Mouse (Mus musculus): ENCODE results near the gene Ube2m. TPM values are rescaled to one million over a fixed set of nuclear protein-coding genes. Genes with fewer than 3 reads are reported as not detected.

Gene Ube2m
- polyA plus RNA-seq, 1 experiment from 2014 or later = 64.5 TPM

DNA sequence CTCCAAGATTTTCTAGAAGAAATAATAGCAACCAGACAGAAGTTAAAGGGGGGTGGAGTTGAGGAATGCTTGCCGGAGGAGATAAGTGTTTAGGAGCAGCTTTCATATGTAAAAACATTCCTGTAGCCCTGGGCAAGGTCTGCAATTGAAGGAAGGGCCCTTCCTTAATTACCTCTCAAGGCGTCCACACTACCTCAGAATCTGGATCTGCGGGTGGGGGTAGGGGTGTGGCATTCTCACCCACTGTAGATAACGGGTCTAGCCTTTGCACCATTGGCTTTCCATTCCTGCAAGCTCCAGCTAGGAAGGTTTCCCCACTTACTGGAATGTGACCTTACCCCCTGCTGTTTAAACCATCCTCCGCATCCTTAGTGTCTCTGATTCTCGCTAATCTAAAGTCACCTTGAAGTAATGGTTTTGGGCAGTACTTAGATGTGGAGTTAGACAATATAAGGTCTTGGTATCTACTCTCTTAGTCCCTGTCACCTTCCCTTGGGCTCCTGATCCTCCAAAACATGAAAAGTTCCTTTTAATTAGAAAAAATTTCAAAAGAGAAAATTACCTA lies 23.7 kb downstream of the Ube2m start:
- H3K4me2 ChIP-seq = no peak overlapping the region
- no peak overlapping the region for H3K4me3 ChIP-seq (replicated peaks)
- WGBS (ENCODE audit: insufficient replicate concordance) = 40% methylated on average over 6 of the region's 6 CpGs
- no peaks in the 10 kb centered on the region for H3K27me3 ChIP-seq
- H3K9me3 ChIP-seq (replicated peaks) = no peaks in the 10 kb centered on the region
- no peaks in the 10 kb centered on the region for H3K36me3 ChIP-seq (replicated peaks)
- H3K4me1 ChIP-seq (replicated peaks) = peaks cover 45% of the 10 kb centered on the region
- no peak for ATAC-seq (ENCODE audit: insufficient read depth)
- no peak overlapping the region for H3K9ac ChIP-seq
- no peak overlapping the region for H3K27ac ChIP-seq (replicated peaks)

DNA sequence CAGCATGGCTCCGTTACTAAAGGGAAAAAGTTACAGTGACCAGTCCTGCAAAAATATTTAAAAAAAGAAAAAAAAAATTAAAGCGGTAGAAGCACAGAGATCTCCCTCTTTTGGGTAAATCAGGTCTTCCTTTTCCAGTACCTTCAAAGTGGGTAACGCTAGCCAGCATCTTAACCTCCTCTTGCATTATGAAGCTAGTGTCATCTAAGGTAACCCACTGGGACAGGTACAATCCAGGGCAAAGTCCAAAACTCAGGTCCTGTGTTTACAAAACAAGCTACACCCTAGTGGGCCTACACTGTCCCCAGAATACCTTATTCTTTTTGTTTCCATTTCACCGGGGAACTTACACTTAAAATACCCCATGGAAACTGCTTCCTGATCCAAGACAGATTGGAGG lies 24.4 kb downstream of the Ube2m start:
- Histone ChIP-seq H3K27me3 (no peaks in the 10 kb centered on the region), H3K4me1 (replicated peaks) (peaks cover 49% of the 10 kb centered on the region), H3K27ac (replicated peaks) (no peak overlapping the region), H3K9me3 (replicated peaks) (no peaks in the 10 kb centered on the region), H3K4me3 (replicated peaks) (no peak overlapping the region), H3K4me2 (no peak overlapping the region), H3K9ac (no peak overlapping the region), H3K36me3 (replicated peaks) (no peaks in the 10 kb centered on the region)
- no peak for ATAC-seq (ENCODE audit: insufficient read depth)
- 63% methylated on average over 4 of the region's 4 CpGs for WGBS (ENCODE audit: insufficient replicate concordance)

GRCm38 (mm10) chr7:13010005-13010908 lies 27.8 kb downstream of the Ube2m start, which contains the start of gene Zbtb45:
TSS of gene Zbtb45 (minus strand) at chr7:13010034.
- 15% methylated on average over 26 of the region's 26 CpGs for WGBS (ENCODE audit: insufficient replicate concordance)

DNA sequence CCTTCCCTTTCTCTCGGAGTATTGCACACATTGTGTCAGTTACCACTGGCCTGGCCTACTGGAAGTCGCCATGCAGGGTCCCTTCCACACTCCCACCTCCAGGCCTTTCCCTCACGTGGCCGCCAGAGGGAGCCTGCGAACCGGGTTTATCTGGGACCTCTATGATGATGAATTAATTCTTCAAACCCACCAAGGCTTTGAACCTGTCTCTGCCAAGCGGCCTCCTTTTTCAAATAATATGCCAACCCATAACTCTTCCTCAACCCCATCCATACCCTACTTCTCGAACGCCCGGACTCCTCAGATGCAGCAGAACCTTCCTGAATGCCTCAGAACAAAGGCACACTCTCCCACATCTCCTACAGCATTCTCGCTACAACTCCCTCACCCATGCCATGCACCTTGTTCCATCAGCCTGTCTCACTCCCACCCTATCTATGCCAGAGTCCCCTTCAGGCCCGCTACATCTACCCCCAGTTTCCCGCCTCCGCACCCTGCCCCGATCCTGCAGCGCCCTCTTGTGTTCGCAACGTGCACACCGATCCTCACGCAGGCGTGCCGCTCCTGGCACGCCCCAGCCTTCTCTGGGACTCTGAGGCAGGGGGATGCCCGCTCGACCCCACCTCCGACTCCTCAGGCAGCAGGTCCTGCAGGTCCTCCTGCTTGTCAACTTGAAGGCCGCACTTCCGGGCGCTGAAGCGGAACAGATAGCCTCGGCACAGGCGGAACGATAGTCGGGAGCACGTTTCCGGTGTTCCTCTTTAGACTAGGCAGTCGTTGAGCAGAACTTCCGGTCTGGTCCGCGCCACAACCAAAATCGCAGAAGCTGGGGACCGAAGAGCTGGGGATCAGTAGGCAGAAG lies 28.7 kb downstream of the Ube2m start:
- peak overlapping the region; percentile 92 for H3K4me2 ChIP-seq
- peaks cover 34% of the 10 kb centered on the region for H3K4me1 ChIP-seq (replicated peaks)
- peaks cover 37% of the 10 kb centered on the region for H3K36me3 ChIP-seq (replicated peaks)
- H3K27me3 ChIP-seq = no peaks in the 10 kb centered on the region
- peak overlapping the region; percentile 85 for H3K9ac ChIP-seq
- ATAC-seq (ENCODE audit: insufficient read depth) = peak; percentile 87
- H3K27ac ChIP-seq (replicated peaks) = peak overlapping the region; percentile 96
- WGBS (ENCODE audit: insufficient replicate concordance) = under 1% methylated on average over 42 of the region's 42 CpGs
- no peaks in the 10 kb centered on the region for H3K9me3 ChIP-seq (replicated peaks)
- peak overlapping the region; percentile 75 for H3K4me3 ChIP-seq (replicated peaks)

More at GRCm38 (mm10) chr7:13010005-13010908, 27.8 kb downstream of the Ube2m start, which contains the start of gene Zbtb45:
- H3K4me3 ChIP-seq (replicated peaks) = peak within 1 kb of the TSS; percentile 75
- peaks cover 31% of the 10 kb centered on the region for H3K36me3 ChIP-seq (replicated peaks)
- H3K4me2 ChIP-seq = peak within 1 kb of the TSS; percentile 92
- peak within 1 kb of the TSS; percentile 85 for H3K9ac ChIP-seq
- ATAC-seq (ENCODE audit: insufficient read depth) = peak; percentile 88
- peak within 1 kb of the TSS; percentile 96 for H3K27ac ChIP-seq (replicated peaks)
- H3K9me3 ChIP-seq (replicated peaks) = no peaks in the 10 kb centered on the region
- no peaks in the 10 kb centered on the region for H3K27me3 ChIP-seq
- peaks cover 36% of the 10 kb centered on the region for H3K4me1 ChIP-seq (replicated peaks)

DNA sequence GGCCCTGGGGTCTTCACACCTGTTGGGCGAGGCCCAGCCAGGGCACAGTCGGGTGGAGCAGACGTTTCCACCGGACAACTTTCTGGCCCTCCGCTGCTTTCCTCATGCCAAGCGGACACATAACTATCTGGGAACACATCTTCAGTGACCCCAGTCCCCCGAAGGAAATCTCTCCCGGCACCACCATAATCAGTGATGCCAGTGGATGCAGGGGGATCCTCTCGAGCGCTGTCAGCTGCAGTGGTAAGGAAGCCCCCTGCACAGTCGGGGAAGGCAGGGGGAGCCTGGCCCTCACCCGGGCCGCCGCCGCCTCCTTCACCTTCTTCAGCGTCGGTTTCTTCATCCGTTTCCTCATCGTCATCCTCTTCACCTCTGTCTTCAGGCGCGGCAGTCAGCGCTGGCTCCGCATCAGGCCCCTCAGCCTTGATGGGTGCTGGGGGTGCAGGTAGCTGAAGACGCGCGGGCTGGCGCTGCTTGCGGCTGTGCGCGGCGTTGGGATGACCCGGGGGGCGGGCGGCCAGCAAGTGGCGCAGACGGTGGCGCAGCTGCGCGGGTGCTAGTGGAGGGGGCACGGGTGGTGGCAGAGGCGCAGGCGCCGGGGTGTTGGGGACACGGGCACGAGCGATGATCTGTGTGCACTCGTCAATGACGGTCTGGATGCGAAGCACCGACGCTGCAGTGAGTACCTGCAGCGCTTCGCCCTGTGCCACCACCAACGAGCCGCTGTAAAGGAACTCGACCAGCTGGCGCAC lies 30.6 kb downstream of the Ube2m start:
- ATAC-seq (ENCODE audit: insufficient read depth) = no peak
- Histone ChIP-seq H3K27ac (replicated peaks) (no peak overlapping the region), H3K9ac (no peak overlapping the region), H3K4me1 (replicated peaks) (peaks cover 24% of the 10 kb centered on the region), H3K36me3 (replicated peaks) (peaks cover 41% of the 10 kb centered on the region), H3K9me3 (replicated peaks) (no peaks in the 10 kb centered on the region), H3K4me2 (no peak overlapping the region), H3K4me3 (replicated peaks) (no peak overlapping the region), H3K27me3 (no peaks in the 10 kb centered on the region)
- WGBS (ENCODE audit: insufficient replicate concordance) = 83% methylated on average over 57 of the region's 57 CpGs

- Histone ChIP-seq H3K27ac (replicated peaks) (no peak overlapping the region), H3K4me2 (no peak overlapping the region), H3K9me3 (replicated peaks) (no peaks in the 10 kb centered on the region), H3K4me3 (replicated peaks) (no peak overlapping the region), H3K4me1 (replicated peaks) (peaks cover 24% of the 10 kb centered on the region), H3K36me3 (replicated peaks) (peaks cover 41% of the 10 kb centered on the region), H3K27me3 (no peaks in the 10 kb centered on the region), H3K9ac (no peak overlapping the region)
- ATAC-seq (ENCODE audit: insufficient read depth) = no peak
- 85% methylated on average over 10 of the region's 10 CpGs for WGBS (ENCODE audit: insufficient replicate concordance)
These were observed 31.5 kb downstream of the Ube2m start for GRCm38 (mm10) chr7:13006531-13006930.

DNA sequence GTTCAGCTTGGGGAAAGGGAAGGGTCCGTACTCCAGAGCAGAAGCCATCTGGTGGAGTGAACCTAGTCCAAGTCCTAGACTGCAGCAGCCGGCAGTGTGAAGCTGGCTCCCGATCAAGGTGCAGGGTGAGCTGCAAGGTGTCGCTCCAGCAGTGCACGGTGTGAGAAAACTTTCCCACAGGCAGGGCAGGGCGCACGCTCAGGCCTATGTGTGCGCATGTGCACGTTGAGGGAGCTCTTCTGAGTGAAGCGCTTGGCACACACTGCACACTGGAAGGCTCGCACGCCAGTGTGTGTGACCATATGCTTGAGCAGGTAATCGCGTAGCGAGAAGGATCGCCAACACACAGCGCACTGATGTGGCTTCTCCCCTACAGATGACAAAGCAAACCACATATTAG lies 32.1 kb downstream of the Ube2m start:
- H3K9ac ChIP-seq = no peak overlapping the region
- no peak overlapping the region for H3K4me2 ChIP-seq
- no peaks in the 10 kb centered on the region for H3K27me3 ChIP-seq
- 90% methylated on average over 17 of the region's 17 CpGs for WGBS (ENCODE audit: insufficient replicate concordance)
- H3K4me1 ChIP-seq (replicated peaks) = peaks cover 24% of the 10 kb centered on the region
- H3K36me3 ChIP-seq (replicated peaks) = peaks cover 41% of the 10 kb centered on the region
- no peak for ATAC-seq (ENCODE audit: insufficient read depth)
- no peaks in the 10 kb centered on the region for H3K9me3 ChIP-seq (replicated peaks)
- H3K27ac ChIP-seq (replicated peaks) = no peak overlapping the region
- no peak overlapping the region for H3K4me3 ChIP-seq (replicated peaks)

- Histone ChIP-seq H3K9ac (no peak overlapping the region), H3K27me3 (no peaks in the 10 kb centered on the region), H3K4me1 (replicated peaks) (peaks cover 4% of the 10 kb centered on the region), H3K4me3 (replicated peaks) (no peak overlapping the region), H3K36me3 (replicated peaks) (peaks cover 40% of the 10 kb centered on the region), H3K27ac (replicated peaks) (no peak overlapping the region), H3K9me3 (replicated peaks) (no peaks in the 10 kb centered on the region), H3K4me2 (no peak overlapping the region)
- ATAC-seq (ENCODE audit: insufficient read depth) = no peak
- WGBS (ENCODE audit: insufficient replicate concordance) = 69% methylated on average over 5 of the region's 5 CpGs
These were observed 34.7 kb downstream of the Ube2m start for GRCm38 (mm10) chr7:13003380-13003779.

- ATAC-seq (ENCODE audit: insufficient read depth) = no peak
- Histone ChIP-seq H3K4me3 (replicated peaks) (no peak overlapping the region), H3K4me2 (no peak overlapping the region), H3K9me3 (replicated peaks) (no peaks in the 10 kb centered on the region), H3K4me1 (replicated peaks) (no peaks in the 10 kb centered on the region), H3K36me3 (replicated peaks) (peaks cover 22% of the 10 kb centered on the region), H3K9ac (no peak overlapping the region), H3K27me3 (no peaks in the 10 kb centered on the region; the same call in 1 of the 2 replicates), H3K27ac (replicated peaks) (no peak overlapping the region)
- 31% methylated on average over 1 of the region's 1 CpGs for WGBS (ENCODE audit: insufficient replicate concordance)
These were observed 36.5 kb downstream of the Ube2m start for GRCm38 (mm10) chr7:13001584-13001983.

DNA sequence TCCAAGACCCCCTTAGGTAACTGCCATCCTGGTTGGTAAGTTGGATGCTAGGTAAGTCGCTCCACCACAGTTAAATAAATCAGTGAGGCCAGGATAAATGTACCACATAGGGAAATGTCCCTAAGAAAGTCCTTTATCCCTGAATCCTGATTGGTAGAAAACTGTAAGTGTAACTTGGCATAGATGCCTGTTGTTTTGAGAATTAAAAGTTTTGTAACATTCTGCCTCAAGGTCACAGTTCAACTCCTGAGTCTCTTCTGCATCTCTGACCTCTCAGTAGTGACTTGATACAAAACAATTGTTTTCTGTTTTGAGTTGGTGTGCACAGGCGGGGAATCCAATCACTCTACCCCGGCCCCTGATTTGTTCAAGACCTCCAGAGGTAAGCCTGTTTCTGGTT lies 39.2 kb downstream of the Ube2m start, which contains the start of gene Trim28:
Trim28 (plus strand) TSS at position 264 of the 400 bp plus-strand sequence.
- no peaks in the 10 kb centered on the region; the same call in 1 of the 2 replicates for H3K27me3 ChIP-seq
- 0 out of 2 replicates have a peak within 1 kb of the TSS, but pooled peaks have one; percentile 41 for H3K4me2 ChIP-seq
- H3K9ac ChIP-seq = no peak within 1 kb of the TSS
- H3K9me3 ChIP-seq (replicated peaks) = no peaks in the 10 kb centered on the region
- H3K27ac ChIP-seq (replicated peaks) = no peak within 1 kb of the TSS
- no peak for ATAC-seq (ENCODE audit: insufficient read depth)
- H3K36me3 ChIP-seq (replicated peaks) = peaks cover 1% of the 10 kb centered on the region; the same call in 1 of the 2 replicates
- 66% methylated on average over 3 of the region's 3 CpGs for WGBS (ENCODE audit: insufficient replicate concordance)
- no peaks in the 10 kb centered on the region for H3K4me1 ChIP-seq (replicated peaks)
- no peak within 1 kb of the TSS; the same call in 1 of the 2 replicates for H3K4me3 ChIP-seq (replicated peaks)
